Mouse (Mus musculus) frontal cortex, postnatal 36 days (tissue): ENCODE data around the gene Gm45717.
"Not testable (repeated sequence)": the region's sequence is repeated elsewhere in the genome, so short reads cannot be mapped to it uniquely, and the experiment has no call there.

Experiments
- DNase-seq, 2 experiments: peaks; one replicate each; pipeline ENCODE4 v3.0.0; 2022; ENCODE audit warnings: low spot score in 2 of 2

Gm45717 gene

DNA sequence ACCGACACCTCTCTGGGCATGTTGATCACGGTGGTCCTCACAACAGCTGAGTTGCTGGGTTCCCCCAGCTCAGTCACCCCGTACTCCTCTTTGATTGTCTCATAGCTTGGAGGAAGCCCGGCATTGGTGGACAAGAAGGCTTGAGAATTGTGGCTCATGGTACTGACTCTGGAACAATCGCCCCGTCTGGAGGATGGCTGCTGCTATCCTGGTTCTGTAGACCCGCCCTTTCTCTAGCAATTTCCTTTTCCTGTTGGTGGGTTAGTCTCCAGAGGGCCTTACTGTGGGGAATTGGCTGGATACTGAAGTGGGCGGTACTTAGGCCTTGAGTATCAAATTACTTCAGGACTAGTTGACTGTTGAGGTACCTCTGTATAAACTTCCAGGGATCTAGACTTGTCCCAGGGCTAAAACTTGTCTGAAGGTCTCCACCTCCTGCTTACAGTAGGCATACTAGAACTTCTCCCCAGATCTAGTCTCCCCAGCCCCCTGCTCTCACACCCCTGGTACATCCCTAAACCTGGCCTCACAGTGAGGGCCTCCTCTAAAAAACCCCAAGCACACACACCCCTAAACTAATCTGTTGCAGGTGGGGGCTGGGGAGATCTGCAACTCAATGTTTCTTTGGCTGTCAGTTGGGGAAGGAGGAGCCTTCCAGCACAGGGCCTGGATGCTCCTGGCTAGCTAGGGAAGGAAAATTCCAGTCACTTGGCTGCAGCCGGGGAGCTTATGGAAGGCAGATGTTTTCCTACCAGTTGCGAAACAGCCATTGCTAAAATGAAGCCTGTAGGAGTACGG, at the start of gene Gm45717, which contains the start of gene Ifitm2:
Gene Gm45717 (minus strand): TSS at position 180 of the 798 bp plus-strand sequence.
Gene Ifitm2 (minus strand): TSS at position 230 of the 798 bp plus-strand sequence.
- DNase-seq: peak; percentile 47 to 60

DNA sequence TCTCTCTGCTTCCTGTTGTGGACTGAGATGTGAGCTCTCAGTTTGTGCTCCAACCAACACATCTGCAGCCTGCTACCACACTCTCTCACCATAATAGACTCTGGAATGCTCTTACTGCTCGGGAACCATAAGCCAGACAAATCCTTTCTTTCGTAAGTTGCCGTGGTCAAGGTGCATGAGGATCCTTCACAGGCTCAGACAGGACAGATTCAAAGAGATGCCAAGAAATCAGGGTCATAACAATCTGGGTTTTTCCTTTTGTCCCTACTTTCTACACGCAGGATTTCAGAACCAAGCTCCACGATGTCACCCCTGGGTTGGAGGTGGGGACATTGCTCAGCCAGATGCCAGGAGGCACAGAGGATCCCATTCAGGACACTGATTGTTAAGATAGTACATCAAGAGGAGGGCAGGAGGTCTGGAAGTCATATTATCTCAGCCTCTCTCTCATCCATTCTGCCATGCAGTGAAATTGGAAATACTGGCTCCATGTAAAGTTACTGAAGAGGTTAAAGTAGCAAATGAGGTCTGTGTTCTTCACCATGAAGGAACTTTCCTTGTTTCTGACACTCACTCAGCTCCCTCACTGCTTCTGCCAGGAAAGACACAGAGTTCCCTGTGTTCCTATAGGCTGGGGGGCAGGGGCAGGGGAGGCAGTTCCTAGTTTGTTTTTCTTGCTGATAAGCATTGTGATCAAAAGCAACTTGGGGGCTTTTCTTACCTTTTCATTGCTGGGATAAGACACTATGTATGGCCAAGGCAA, 47.7 kb upstream of the Gm45717 start:
- DNase-seq: no peak

DNA sequence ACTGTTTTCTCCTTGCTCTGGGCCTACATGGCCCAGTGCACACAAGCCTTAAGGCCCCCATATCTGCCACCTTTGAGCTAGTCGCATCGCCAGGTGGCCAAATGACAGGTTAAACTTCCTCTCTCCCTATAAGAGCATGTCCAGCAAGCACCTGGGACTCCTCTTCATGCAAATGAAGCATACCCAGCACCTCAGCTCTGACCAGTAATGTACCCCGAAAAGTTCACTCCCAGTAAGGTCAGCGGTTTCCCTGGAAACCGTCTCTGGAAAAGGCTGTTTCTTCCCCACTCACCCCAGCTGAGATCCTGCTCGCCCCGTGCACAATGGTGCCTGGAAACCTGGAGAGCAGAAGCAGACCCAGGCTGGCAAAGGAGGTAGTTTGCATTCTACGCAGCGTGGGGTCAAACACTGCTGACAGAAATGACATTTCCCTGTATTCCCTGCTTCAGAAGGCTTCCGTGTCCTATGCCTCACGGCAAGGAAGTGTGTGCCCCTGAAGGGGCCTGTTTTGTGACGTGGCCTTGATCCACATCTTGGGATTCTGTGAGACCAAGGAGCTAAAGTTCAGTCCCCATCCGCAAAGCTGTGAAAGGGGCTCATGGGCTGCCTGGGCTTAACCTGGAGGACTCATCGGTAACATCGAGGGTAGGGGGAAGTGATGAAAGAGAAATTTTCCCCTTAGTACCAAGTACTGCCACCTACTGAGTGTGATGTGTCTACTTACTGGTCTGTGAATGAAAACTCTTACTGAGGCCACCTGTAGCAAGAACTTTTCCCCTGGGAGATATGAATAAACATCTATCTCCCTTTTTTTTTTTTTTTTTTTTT, 45.4 kb upstream of the Gm45717 start:
- DNase-seq: no peak

DNA sequence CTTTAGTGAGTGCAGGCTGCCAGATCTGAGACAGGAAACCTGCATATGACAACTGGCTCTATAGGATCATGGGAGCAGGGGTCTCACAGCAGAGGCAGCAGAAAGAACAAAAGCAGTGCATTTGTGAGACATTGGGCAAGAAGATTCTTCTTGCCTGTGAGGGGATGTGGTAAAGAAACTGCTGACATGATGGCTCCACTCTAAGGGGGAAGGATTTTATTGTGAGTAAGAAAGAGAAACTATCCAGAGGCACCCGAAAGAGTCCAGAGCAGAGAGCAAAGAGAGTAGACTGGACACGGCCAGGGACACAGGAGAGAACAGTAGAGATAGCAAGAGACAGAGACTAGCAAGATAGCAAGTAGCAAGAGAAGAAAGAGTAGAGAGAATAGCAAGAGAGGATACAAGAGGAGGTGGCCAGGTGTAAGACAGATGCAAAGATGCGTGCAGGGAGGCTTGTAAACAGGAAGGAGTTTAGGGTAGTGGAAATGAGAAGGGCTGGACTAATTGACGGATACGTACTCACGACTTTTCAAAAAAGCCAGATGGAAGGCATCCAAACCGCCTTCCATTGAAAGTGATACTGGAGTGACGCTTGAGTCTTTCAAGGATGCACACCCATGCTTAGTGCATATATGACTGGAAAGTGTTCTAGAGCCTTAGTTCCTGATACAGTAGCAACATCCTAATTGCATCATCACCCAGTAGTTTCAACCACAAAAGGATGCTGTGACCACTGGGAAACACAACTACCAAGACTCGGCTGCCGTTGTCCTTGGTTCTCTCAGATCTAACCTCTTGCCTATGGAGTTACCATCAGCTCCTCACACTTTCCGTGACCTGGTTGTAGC, 43.3 kb upstream of the Gm45717 start:
- no peak for DNase-seq

DNA sequence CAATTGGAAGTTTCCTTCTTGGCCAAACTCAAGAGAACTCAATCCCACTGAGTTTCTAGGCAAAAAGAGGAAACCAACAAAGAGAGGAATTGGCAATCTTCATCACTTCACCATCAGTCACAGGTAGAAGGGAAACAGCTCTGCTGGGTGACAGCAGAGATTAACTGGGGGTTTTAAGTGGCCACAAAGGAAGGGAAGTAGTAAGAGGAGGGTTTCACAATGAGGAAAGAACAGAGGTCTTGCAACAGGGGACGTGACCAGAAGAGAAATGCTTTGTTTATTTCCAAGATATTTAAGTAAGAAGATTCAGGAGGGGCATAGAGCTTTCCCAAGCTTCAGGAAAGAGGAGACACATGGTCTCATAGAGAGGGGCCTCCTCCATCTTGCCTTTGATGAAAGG, 42.1 kb upstream of the Gm45717 start:
- no peak for DNase-seq

DNA sequence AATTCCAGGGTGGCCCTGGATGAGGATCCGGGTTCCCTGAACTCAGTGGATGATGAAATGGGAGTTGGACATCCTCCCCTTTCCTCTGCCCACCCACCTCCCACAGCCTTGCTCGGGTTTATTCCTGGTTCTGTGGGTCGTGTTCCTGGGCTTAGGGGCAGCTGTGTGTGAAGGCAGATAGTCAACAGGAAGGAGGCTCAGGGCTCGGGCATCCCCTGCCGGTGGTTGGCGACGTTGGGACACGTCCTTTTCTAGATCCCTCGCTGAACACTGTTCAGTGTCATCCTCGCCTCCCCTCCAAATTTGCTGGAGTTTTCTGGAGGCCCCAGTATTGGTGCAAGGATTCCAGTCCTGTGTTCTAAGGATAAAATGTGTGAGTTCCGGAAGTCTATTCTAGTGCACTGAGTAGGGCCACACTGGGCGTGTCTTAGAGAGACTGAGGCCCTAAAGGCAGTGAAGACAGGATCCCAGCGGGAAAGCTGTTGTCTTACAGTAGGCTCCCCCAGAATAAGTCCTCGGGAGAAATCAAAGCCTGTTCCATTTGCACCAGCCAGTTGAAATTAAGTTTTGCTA, 35.5 kb upstream of the Gm45717 start:
- DNase-seq: no peak

DNA sequence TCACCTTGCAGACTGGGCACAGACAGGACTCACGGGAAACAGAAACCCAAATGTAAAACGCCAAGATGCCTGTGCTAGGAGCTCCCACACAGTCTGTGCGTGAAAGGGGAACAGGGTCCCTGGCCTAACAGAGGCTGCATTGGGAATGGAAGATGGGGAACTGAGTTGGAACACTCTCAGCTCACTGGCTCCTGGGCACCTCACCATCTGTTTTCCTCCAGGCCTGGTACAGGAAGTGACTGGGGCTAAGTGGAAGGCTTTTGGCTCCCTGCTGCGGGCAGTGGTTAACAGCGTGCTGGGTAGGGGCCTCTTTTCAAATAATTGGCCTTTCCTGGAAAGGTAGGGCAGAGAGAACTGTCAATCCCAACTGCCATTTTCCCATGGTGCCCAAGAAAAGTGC, 34.9 kb upstream of the Gm45717 start:
- no peak for DNase-seq

DNA sequence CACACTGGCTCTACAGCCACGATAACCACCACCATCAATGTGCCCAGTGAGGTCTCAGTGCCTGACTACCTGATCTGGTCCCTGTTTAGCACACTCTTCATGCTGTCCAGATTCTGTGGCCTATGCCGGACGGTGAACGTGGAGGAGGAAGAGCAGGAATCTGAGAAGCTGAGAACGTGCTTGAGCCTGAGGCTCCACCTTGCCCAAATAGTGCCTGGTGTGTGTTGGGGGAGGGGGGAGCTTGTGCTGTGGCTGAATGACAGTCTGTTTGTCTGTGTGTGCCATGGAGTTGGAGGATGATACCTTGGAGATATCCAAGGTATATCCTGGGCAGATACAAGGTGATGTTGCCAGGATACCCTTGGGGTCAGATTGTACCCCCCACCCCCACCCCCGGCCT, 34.4 kb upstream of the Gm45717 start:
- no peak for DNase-seq

DNA sequence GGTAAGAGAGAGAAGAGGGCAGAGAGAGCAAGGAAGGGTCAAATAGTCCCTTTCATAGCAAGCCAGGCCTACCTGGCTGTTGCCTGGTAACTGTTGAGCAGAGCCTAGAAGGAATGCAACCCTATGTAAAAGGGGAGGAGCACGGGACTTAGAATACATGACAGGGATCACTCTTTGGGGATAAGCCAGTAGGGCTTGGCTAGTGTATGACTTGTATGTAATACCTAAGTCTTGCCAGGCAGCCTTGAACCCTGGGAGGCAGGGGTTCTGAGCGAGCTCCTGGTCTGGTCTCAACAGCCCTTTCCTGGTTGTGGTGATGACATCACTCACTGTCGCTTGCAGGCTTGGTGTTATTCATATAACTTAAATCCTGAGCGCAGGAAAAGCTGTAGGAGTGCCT, 33.3 kb upstream of the Gm45717 start:
- DNase-seq: no peak

DNA sequence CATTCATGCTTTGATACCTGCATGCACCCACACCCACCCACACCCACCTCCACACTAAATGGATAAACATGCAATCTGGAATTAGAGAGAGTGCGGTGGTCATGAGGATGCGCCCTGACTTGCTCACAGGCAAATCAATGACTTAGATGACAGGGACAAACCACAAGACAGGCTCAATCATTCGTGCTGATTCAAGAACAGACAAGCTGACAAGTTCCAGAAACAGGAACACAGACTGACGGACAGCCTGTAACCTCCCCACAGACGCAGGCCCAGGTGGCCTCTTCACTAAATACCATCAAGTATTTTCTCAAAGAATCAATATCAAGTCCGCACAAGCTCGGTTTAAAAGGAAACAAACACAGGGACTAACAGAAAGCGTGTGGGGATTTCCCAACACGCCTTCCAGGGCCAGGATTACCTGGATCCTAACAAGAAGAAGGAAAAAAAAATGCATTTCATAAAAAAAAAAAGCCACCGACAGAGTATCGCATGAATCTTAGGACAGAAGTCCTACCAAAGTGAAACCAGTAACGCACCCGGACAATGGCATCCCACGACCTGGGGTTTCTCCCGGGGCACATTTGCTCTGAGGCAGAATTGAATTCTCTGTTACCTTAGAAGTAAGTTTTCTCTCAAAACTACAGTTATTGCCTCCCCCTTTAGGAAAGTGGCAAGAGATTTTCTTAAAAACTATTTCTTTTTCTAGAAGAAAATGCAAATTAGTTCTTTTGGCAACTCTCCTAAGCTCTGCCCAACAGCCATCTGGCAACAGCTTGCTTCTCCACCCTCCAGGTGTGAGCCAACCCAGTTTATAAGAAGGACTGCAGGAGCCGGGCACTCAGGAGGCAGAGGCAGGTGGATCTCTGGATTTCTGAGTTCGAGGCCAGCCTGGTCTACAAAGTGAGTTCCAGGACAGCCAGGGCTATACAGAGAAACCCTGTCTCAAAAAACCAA, 31.7 kb upstream of the Gm45717 start:
- DNase-seq: peak; percentile 29 to 69

DNA sequence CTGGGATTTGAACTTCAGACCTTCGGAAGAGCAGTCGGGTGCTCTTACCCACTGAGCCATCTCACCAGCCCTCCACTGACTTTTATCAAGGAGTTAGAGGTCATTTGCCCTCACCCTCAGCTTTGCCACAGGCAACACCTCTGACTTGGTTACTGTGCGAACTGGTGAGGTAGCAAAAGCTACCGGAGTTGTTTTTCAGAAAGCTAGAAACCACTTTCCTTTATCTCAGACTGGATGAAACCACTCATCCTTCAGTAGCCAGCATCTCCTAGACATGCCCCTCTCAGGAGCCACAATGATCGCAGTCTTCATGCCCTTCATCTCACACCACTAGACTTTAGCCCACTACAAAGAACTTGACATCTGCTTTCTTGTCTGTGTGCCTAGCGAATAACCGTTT, 27.2 kb upstream of the Gm45717 start:
- DNase-seq: no peak

DNA sequence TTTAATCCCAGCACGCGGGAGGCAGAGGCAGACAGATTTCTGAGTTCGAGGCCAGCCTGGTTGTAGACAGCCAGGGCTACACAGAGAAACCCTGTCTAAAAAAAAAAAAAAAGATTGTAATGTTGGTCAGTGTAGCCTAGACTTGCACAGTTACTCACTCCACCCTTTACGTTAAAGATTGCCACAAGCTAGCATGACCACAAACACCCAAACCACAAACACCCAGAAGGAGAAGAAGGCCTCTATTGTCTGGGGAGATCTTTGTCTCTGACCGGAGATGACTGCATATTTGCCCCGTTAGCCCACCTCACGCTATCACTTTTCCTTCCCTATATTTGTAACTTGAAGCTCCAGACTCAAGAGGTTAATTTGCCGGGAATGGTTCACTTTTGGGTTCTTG, 26.0 kb upstream of the Gm45717 start:
- no peak for DNase-seq

DNA sequence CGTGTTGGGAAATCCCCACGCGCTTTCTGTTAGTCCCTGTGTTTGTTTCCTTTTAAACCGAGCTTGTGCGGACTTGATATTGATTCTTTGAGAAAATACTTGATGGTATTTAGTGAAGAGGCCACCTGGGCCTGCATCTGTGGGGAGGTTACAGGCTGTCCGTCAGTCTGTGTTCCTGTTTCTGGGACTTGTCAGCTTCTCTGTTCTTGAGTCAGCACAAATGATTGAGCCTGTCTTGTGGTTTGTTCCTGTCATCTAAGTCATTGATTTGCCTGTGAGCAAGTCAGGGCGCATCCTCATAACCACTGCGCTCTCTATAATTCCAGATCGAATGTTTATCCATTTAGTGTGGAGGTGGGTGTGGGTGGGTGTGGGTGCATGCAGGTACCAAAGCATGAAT, 21.0 kb upstream of the Gm45717 start:
- not testable (repeated sequence) for DNase-seq

DNA sequence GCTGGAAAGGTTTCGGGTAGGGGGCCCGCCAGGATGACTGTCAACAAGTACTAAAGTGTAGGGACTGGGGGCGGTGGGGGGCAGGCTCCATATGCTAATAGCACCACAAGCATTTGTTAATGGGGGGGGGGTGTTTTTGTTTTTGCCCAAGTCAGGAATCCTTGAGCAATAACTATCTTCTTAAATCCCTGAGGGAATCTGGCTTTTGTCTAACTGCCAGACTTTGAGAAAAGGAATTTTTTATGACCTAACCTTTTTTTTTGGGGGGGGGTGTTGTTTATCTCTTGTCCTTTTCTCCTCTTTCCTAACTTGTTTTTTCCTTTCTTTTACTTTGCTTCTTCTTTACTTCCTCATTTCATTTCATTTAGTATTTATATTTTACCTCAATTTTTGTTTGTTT, 19.7 kb upstream of the Gm45717 start:
- no peak for DNase-seq

DNA sequence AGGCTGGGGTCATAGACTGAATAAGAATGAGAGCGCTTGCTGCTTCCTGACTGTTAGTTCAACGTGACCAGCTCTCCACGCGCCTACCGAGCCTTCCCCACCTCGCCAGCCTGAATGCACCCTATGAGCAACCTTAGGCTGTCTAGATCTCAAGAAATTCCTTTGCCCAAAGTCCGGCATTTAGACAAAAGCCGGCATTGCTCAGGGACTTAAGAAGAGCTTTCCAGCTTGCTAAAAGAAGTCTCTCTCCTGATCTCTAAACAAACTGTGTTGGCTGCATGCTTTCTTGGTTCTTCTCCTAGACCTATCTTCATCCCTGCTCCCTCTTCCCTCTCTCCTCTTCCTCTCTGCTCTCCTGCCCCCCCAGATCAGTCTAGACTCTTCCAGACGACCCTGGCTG, 19.2 kb upstream of the Gm45717 start:
- DNase-seq: no peak

DNA sequence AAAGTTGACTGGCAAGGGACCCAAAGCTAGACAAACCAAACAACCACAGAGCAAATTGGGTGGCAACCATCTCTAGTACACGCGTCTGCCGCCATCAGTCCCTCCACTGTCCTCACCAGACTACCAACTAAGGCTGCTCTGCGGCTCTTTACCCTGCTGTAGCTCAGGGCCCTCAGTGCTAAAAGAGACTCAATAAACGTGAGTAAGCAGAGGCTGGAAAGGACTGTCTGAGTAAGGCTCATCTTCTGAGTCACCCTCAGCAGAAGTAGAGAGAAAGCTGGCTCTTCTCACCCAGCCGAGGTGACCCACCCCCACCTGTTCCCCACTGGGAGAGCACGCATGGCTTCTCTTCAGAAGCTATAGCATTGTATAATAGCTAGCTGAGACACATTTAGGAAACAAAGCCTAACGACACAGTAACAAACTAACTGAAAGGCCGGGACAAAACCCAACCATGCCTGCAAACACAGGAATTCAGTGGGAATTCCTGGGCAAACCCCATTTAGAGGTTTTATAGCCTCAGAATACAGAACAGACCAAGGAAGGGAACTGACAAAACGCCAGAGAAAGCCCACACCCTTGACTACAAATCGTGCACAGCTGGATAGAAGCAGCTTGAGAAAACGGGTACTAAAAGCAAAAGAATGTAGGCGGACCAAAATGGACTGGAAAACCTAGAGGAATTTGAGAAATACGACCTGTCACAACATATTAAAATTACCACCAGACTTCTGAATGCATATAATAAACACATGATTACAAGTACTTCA, 17.8 kb upstream of the Gm45717 start:
- no peak for DNase-seq

DNA sequence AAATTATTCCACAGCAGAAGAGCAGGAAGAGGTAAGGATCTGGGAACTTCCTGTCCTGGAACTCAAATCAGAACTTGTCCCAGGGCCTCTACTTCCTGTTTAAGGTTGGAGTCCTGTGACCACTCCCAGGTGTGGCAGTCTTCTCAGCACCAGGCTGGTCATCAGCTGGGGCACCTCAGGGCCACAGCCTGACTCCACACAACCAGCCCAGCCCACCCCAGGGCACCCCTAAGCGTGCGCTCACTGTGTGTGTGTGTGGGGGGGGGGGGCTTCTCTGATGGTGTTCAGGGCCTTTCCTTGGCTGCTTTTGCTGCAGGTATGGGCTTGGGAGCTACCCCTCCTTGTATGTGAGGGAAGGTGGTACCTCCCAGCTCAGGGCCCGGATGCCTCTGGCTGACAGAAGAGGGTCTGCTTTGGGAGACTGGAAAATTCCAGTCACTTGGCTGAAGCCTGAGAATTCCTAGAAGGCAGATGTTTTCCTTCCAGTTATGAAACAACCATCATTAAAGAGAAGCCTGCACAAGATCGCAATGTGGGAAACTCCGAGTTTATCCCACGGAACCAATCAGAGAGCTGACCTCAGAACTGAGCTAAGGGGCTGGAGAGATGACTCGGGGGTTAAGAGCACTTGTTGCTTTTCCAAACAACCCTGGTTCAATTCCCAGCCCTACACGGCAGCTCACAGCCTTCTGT, 15.9 kb upstream of the Gm45717 start:
- DNase-seq: no peak

DNA sequence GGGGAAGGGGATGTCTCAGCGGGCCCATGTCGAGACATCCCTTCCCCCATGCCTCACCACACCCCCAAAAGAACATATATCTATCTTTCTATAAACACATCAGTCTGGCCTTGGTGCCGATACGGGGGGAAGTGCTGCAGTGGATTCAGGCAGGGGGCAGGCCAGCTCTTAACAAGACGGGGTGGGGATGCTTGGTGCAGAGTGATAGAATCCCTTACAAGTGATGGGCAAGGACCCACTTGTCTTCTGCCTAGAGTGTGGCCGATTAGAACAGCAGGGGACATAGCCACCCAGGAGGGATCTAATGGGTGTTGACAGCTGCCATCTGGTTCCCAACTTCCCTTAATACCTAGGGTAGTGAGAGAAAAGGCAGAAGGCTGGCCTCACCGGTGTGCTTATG, 15.2 kb upstream of the Gm45717 start:
- no peak for DNase-seq
